Mouse (Mus musculus) heart, postnatal 0 days (tissue): ENCODE data around the gene Exph5.

Source experiments
- CTCF ChIP-seq: IDR thresholded peaks from 2 replicates; pipeline ENCODE4 v1.5.1; 2016; ENCODE audit warnings: antibody characterized with exemption, control low read depth, low read depth
- EP300 ChIP-seq: IDR thresholded peaks from 2 replicates; pipeline ENCODE4 v1.6.1; 2016; ENCODE audit warnings: antibody characterized with exemption, low read depth

DNA sequence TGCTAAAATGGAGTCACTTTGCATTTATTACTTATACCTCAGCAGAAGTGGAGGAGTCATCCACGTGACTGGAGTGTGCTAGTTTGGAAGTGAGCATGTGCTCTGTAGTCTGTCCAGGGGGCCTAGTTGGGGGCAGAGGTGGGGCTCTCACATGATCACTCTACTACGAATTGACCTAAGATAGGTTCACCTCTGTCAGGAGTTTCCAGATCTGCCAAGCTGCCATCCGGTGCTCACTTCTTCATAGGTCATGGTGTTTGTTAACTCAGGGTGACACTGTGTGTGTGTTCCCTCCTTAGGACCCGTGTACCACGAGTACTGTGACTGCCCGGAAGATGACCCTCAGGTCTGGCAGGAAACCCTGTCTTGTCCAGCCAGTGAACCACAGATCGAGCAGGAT lies 88.7 kb downstream of the Exph5 start:
- TF ChIP-seq CTCF, result no peak
- TF ChIP-seq EP300, result no peak
